Mouse (Mus musculus): ENCODE data around the gene Pheta1.

The Pheta1 gene

DNA sequence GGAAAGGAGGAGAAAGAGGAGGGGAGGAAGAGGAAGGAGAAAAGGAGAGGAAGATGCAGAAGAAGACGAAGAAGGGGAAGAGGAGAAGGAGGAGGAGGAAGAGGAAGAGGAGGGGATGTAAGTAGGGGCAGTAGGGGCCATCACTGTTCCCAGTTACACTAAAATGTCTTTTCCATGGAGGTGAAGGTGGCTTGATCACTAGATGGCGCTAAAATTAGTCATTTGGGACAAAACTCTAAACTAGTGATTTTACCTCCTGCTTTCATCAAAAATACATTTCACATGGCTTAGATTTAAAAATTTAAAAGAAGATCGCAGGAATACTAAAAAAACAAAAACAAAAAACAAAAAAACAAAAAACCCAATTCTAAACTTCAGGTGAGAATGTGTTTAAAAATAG is 44.8 kb downstream of the Pheta1 start:
- peak; percentile 41 to 54 for DNase-seq

DNA sequence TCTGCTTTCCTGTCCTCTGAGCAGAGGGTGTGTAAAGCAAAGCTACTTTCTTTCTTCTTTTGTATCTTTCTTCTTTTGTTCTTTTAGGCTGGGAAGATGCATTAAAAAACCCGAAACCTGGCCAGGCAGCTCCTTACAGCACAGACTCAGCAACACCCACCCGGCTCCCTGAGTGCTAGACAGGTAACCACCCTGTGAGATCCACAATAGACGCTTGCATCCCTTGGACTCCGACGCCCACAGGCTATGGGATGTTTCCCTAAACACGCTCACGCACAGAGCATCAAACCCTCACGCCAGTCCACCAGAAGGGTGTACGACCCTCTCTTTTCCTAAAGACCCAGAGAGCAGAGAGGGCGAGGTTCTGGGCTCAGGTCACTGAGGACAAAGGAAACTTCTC is 45.9 kb downstream of the Pheta1 start:
- DNase-seq, result no peak

DNA sequence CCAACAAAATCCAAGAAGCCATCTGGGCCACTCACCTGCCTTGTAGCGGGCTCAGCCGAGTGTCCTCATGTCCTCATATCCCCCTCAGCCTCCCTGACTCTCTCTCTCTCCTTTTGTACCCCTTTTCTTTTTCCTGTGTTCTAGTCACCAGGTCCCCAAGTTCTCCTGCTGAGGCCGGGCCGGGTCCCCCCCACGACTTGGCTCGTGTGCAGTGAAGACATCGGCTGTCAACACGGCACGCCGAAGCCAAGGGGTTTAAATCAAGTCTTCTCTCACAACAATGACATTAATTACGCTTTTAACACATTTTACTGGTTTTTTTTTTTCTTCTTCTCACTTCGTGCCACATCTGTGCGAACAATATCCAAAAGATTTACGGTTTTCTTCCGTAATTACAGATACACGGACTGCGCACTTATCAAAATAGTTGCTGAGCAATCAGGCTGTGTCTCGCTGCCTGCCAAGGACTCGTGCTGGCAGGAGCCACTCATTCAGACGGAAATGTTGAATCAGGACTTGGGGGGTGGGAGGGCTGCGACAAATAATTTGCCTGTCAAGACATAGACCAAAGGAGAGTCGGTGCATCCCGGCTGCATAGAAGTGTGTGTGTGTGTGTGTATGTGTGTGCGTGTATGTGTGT is 46.5 kb downstream of the Pheta1 start:
- peak; percentile 56 to 58 for DNase-seq

DNA sequence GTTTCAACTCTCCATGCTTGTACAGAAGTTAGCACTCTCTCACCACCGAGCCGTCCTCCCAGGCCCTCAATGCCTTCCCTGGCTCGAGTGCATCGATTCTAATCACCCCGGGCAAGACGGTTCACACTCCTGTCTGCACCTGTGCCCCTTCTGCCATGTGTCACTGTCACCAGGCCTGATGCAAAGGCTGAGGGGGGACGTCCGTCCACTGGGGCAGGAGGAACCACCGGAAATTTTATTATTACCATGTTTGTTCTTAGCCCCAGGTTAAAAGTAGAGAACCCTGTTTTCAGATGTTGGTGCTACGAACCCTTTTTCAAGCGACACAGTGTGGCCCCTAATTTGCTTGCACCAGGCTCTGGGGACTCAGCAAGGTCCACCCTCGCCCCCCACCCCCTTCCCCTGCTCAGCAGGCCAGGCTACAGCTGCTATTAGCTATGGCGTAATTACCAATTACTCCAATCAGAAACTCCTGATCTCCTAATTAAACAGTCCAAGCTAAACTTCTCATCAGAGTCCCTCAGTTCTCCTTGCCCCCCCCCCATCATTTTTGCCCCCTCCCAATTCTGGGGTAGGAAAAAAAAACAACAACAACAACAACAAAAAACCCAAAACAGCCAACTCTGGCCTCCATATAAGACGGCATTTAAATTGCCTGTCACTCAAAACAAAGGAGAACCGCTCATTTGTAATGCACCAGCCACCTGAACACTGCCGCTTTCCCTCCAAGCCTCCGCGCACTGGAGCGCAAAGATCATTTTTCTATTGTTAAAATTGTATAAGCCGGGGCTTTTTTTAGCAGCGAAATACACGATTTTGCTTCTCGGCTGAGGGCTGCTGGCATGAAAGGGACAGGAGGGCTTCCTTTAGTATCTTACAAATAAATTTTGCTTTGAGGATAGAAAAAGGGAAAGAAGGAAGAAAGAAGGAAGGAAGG is 54.3 kb downstream of the Pheta1 start:
- DNase-seq, result no peak
